Mouse (Mus musculus) mature B cell (primary cell): Measurements from ENCODE around the gene Gm21721.
"Not testable (repeated sequence)": the region's sequence is repeated elsewhere in the genome, so short reads cannot be mapped to it uniquely, and the experiment has no call there.

Source experiments
- in situ Hi-C: fragments of 300-500 bp; cut with MboI; formaldehyde crosslinking; loops from 2 replicates; pipeline ENCODE4 v1.14.3; 2019

Gm21721 gene

DNA sequence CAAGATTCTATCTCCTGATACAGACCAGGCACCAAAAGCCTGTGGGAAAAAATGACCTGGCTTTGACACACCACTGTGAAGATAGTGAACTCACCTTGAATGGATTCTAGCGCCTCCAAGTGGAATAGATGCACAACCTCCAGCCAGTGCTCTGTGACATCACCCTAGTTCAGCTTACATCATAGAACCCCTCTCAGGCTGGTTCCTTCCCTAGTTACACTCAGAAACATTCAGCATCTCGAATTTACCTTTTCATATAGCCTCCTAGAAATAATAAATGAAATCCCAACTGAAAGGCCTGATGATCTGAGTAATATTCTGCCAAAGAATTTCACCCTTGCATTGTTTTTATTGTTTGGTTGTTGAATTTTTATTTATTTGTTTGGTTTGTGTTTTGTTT is at the start of gene Gm21721:
TSS of gene Gm21721 (minus strand) at position 101 of the 400 bp plus-strand sequence.
- in situ Hi-C loops: not testable (repeated sequence)
